Mouse (Mus musculus) limb, embryonic 15.5 days (tissue): ENCODE data around the gene Apom. TPM values are rescaled to one million over a fixed set of nuclear protein-coding genes. Genes with fewer than 3 reads are reported as not detected.
"Not testable (repeated sequence)": the region's sequence is repeated elsewhere in the genome, so short reads cannot be mapped to it uniquely, and the experiment has no call there.

Experiments
- ATAC-seq: fragments of 200-750 bp; cut with Nextera tagmentation; 2 replicates; pipeline ENCODE4 v1.8.0; 2017; ENCODE audit warnings: low read depth, moderate TSS enrichment; ENCODE audit not compliant: insufficient number of reproducible peaks, low FRiP score, low TSS enrichment
- H3K27ac ChIP-seq: fragments of 300-500 bp; sonication (generic); 2 replicates; pipeline ENCODE4 v1.5.1; 2015; ENCODE audit warnings: moderate library complexity, mild to moderate bottlenecking, inconsistent platforms
- H3K27me3 ChIP-seq: fragments of 300-500 bp; sonication (generic); 2 replicates; pipeline ENCODE4 v1.6.1; 2015; ENCODE audit warnings: inconsistent platforms
- H3K36me3 ChIP-seq: fragments of 300-500 bp; sonication (generic); 2 replicates; pipeline ENCODE4 v1.6.1; 2015; ENCODE audit warnings: inconsistent platforms
- H3K4me1 ChIP-seq: fragments of 300-500 bp; sonication (generic); 2 replicates; pipeline ENCODE4 v1.6.1; 2015; ENCODE audit warnings: inconsistent platforms
- H3K4me2 ChIP-seq: fragments of 300-500 bp; sonication (generic); 2 replicates; pipeline ENCODE4 v1.6.1; 2015; ENCODE audit warnings: mild to moderate bottlenecking, inconsistent platforms
- H3K4me3 ChIP-seq: fragments of 300-500 bp; sonication (generic); 2 replicates; pipeline ENCODE4 v1.5.1; 2015; ENCODE audit warnings: mild to moderate bottlenecking, inconsistent platforms
- H3K9ac ChIP-seq: fragments of 300-500 bp; sonication (generic); 2 replicates; pipeline ENCODE4 v1.6.1; 2015; ENCODE audit warnings: inconsistent platforms
- H3K9me3 ChIP-seq: fragments of 300-500 bp; sonication (generic); 2 replicates; pipeline ENCODE4 v1.6.1; 2016; ENCODE audit warnings: inconsistent platforms
- WGBS: fragments of 180-500 bp; shearing (Covaris S2); methylation state at CpG from one replicate; pipeline ENCODE4 v1.1.7; 2015; 5-methylcytosine and 5-hydroxymethylcytosine counted together
- polyA plus RNA-seq: library from polyadenylated mRNA; unstranded; fragments of >200 nt; fragmentation: Nextera tagmentation; extraction: Ambion mirVana; gene quantifications from 2 replicates; pipeline ENCODE4 v1.2.1, GENCODE M21; 2015

Gene Apom
- polyA plus RNA-seq, 1 experiment from 2014 or later, result 2.0 TPM

DNA sequence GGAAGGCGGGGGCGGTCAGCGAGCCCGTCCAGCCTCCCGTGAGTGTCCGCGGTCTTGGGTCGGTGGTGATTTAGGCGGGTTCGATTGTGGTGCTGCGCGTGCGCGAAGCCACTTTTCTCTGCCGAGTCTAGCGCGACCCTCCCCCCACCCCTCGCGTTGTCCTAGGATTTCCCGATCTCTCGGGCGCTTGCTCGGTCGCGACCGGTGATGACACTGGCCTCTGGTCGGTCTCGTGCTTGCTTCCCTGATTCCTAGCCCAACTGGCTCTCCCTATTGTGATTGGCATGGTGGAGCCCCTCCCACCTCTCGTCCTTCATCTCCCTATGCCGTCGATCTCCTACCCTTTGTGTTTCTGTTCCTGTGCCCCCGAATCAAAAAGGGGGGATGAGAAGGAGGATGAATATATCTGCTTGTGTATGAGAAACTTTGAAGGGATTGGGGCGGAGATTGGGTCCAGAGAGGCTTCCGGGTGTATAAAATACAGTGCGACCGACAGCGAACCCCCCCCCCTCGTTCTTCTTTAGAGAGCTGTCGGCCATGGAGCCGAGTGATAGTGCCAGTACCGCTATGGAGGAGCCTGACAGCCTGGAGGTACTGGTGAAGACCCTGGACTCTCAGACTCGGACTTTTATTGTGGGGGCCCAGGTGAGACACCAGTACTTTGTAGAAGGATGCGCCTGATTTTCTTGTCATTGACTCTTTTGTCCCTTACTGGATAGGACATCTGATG is 3.9 kb upstream of the Apom start:
- Histone ChIP-seq H3K36me3 (peaks cover 26% of the 10 kb centered on the region), H3K4me3 (peak overlapping the region; percentile 75), H3K4me2 (peak overlapping the region; percentile 75), H3K9me3 (no peaks in the 10 kb centered on the region), H3K27ac (peak overlapping the region; percentile 97), H3K4me1 (peaks cover 14% of the 10 kb centered on the region), H3K27me3 (no peaks in the 10 kb centered on the region), H3K9ac (peak overlapping the region; percentile 50)
- peak; percentile 38 for ATAC-seq
- WGBS, result under 1% methylated on average over 43 of the region's 43 CpGs

DNA sequence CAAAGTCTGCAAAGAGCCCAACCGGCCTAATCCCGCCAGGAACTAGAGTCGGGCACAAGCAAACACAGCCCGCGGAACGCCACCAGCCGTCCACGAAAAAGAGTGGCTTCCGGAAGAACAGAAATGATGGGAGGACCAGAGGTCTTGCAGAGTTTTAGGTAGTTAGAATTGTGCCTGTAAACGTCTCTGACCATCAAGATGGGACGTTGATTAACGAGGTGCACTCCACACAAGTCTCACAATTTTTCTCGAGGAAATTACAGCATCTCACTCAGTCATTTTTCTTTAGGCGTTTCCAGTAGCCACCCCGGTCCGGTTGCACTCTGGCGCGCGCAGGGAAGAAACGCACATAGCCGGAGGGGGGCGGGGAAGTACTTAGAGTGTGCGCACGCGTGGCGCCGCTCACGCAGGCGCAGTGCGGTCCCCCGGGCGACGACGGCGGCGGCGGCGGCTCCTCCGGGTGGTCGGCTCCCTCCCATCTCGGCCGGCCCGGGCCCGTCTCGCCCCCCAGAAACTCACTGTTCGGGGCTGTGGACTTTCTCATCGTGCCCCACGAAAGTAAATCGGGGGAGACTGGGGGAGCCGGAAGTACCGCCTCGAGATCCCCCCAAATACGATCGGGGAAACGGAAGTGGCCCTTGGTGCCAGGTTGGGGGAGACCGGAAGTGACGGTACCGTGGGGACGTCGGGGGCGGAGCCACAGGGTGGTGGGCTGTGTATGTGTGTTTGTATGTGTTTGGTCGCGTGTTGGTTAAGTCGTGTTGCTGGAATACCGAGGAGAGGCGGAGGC is 3.1 kb upstream of the Apom start, which contains the start of gene Bag6:
TSS of gene Bag6 (plus strand) at position 378 of the 790 bp plus-strand sequence.
- Histone ChIP-seq H3K27me3 (no peaks in the 10 kb centered on the region), H3K4me2 (peak within 1 kb of the TSS; percentile 75), H3K4me1 (peaks cover 14% of the 10 kb centered on the region), H3K9me3 (no peaks in the 10 kb centered on the region), H3K36me3 (peaks cover 25% of the 10 kb centered on the region), H3K4me3 (peak within 1 kb of the TSS; percentile 75), H3K9ac (peak within 1 kb of the TSS; percentile 50), H3K27ac (peak within 1 kb of the TSS; percentile 97)
- under 1% methylated on average over 66 of the region's 66 CpGs for WGBS
- peak; percentile 94 for ATAC-seq

GRCm38 (mm10) chr17:35133517-35133916 is 1.7 kb upstream of the Apom start:
- WGBS, result 91% methylated on average over 7 of the region's 7 CpGs

GRCm38 (mm10) chr17:35132174-35132560 is 317 bp upstream of the Apom start:
- Histone ChIP-seq H3K36me3 (peaks cover 19% of the 10 kb centered on the region), H3K27me3 (no peaks in the 10 kb centered on the region), H3K4me1 (peaks cover 23% of the 10 kb centered on the region), H3K9me3 (no peaks in the 10 kb centered on the region), H3K4me2 (no peak overlapping the region), H3K9ac (no peak overlapping the region), H3K27ac (no peak overlapping the region), H3K4me3 (no peak overlapping the region)
- no peak for ATAC-seq
- 79% methylated on average over 3 of the region's 3 CpGs for WGBS

More at GRCm38 (mm10) chr17:35133517-35133916, 1.7 kb upstream of the Apom start:
- H3K27ac ChIP-seq, result no peak overlapping the region
- no peak for ATAC-seq
- peaks cover 17% of the 10 kb centered on the region for H3K4me1 ChIP-seq
- H3K4me2 ChIP-seq, result no peak overlapping the region
- H3K9ac ChIP-seq, result no peak overlapping the region
- H3K4me3 ChIP-seq, result no peak overlapping the region
- peaks cover 20% of the 10 kb centered on the region for H3K36me3 ChIP-seq
- H3K9me3 ChIP-seq, result no peaks in the 10 kb centered on the region
- H3K27me3 ChIP-seq, result no peaks in the 10 kb centered on the region

DNA sequence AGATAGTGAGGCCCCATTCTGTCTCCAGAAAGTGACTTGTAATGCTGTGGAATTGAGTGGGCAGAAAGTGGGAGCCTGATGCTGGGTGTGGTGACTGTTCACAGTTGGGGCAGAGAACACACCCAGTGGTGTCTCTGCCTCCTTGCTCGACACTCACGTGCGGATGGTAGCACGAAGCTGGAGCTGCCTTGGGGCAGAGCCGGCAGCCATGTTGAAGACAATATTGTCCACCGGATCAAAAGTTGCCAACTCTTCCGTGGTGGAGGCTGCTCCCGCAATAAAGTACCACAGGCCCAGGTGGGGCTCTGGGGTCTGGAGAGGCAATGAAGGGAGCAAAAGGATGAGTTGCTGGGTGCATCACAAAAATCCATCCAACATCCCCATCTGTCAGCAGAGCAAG is 812 bp downstream of the Apom start:
- ATAC-seq, result no peak
- Histone ChIP-seq H3K9ac (no peak overlapping the region), H3K9me3 (no peaks in the 10 kb centered on the region), H3K4me3 (no peak overlapping the region), H3K4me2 (no peak overlapping the region), H3K36me3 (peaks cover 19% of the 10 kb centered on the region), H3K4me1 (peaks cover 22% of the 10 kb centered on the region), H3K27ac (no peak overlapping the region), H3K27me3 (no peaks in the 10 kb centered on the region)
- 85% methylated on average over 8 of the region's 8 CpGs for WGBS

DNA sequence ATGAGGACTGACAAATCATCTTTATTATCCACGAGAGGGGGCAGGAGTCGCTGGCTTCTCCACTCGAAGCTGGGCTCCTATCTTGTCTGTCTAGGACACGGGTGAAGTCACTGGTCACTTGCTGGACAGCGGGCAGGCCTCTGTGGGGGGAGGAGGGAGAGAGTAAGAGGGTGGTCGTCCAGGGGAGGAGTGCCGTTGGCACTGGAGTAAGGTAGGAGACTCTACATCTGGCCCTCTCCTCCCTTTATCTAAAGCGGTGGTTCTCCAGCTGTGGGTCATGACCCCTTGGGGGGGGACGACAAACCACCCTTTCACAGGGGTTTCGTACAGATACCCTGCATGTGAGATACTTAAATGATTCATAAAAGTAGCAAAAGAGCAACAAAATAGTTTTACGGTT is 2.9 kb downstream of the Apom start:
- peaks cover 26% of the 10 kb centered on the region for H3K36me3 ChIP-seq
- no peak overlapping the region for H3K9ac ChIP-seq
- no peak overlapping the region for H3K4me2 ChIP-seq
- no peak overlapping the region for H3K4me3 ChIP-seq
- H3K9me3 ChIP-seq, result no peaks in the 10 kb centered on the region
- 68% methylated on average over 11 of the region's 11 CpGs for WGBS
- no peaks in the 10 kb centered on the region for H3K27me3 ChIP-seq
- ATAC-seq, result no peak
- no peak overlapping the region for H3K27ac ChIP-seq
- peaks cover 33% of the 10 kb centered on the region for H3K4me1 ChIP-seq

DNA sequence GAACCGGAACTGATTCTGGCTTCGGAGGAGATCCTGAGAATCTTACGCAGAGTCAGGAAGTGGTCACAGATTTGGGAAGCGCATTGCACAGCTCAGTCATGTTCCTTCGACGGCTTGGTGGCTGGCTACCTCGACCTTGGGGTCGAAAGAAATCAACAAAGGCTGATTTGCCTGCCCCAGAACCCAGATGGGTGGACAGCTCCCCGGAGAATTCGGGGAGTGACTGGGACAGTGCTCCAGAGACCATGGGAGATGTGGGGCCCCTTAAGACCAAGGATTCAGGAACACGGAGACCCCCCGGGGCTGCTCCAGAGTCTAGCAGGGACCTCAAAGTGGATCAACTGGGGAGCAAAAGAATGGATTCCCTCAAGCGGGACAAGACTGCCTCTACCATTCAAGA is 4.8 kb downstream of the Apom start:
- no peaks in the 10 kb centered on the region for H3K27me3 ChIP-seq
- H3K27ac ChIP-seq, result peak overlapping the region; percentile 90; the same call in 1 of the 2 replicates
- no peak for ATAC-seq
- H3K4me2 ChIP-seq, result peak overlapping the region; percentile 65
- peak overlapping the region; percentile 76; the same call in 1 of the 2 replicates for H3K9ac ChIP-seq
- peak overlapping the region; percentile 67 for H3K4me3 ChIP-seq
- no peaks in the 10 kb centered on the region for H3K9me3 ChIP-seq
- H3K4me1 ChIP-seq, result peaks cover 37% of the 10 kb centered on the region
- H3K36me3 ChIP-seq, result peaks cover 32% of the 10 kb centered on the region
- WGBS, result 70% methylated on average over 13 of the region's 13 CpGs

DNA sequence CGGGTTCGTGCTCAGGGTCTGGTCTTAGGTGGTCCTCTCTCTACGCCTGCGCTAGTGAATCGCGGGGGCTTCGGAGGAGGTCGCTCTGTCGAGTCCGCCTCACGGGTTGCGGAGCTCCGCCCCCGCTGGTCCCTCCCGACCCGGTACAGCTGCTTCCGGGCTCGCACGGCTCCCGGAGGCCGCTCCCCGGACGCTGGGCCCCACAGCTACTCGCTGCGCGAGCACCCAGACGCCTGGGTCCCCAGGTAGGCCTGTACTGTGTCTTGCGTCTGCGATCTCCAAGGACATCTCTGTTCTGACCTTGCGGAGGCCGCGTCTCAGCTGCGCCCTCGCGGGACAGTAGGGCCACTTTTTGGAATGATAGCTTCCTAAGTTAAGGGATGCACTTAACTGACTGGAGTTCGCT is 5.6 kb downstream of the Apom start, which contains the start of gene D17H6S53E:
TSS of gene D17H6S53E (plus strand) at position 168 of the 406 bp plus-strand sequence.
- no peaks in the 10 kb centered on the region for H3K27me3 ChIP-seq
- peaks cover 32% of the 10 kb centered on the region for H3K36me3 ChIP-seq
- WGBS, result under 1% methylated on average over 36 of the region's 36 CpGs
- H3K9ac ChIP-seq, result peak within 1 kb of the TSS; percentile 76
- H3K4me1 ChIP-seq, result peaks cover 41% of the 10 kb centered on the region
- H3K4me2 ChIP-seq, result peak within 1 kb of the TSS; percentile 65
- peak within 1 kb of the TSS; percentile 90 for H3K27ac ChIP-seq
- peak; percentile 71 for ATAC-seq
- peak within 1 kb of the TSS; percentile 67 for H3K4me3 ChIP-seq
- H3K9me3 ChIP-seq, result no peaks in the 10 kb centered on the region

GRCm38 (mm10) chr17:35125578-35125977 is 6.3 kb downstream of the Apom start:
- Histone ChIP-seq H3K9ac (0 out of 2 replicates have a peak overlapping the region, but pooled peaks have one; percentile 76), H3K4me1 (peaks cover 42% of the 10 kb centered on the region), H3K27me3 (no peaks in the 10 kb centered on the region), H3K9me3 (no peaks in the 10 kb centered on the region), H3K4me3 (peak overlapping the region; percentile 67), H3K36me3 (peaks cover 32% of the 10 kb centered on the region), H3K27ac (peak overlapping the region; percentile 90), H3K4me2 (peak overlapping the region; percentile 65)
- ATAC-seq, result no peak
- 26% methylated on average over 6 of the region's 6 CpGs for WGBS

DNA sequence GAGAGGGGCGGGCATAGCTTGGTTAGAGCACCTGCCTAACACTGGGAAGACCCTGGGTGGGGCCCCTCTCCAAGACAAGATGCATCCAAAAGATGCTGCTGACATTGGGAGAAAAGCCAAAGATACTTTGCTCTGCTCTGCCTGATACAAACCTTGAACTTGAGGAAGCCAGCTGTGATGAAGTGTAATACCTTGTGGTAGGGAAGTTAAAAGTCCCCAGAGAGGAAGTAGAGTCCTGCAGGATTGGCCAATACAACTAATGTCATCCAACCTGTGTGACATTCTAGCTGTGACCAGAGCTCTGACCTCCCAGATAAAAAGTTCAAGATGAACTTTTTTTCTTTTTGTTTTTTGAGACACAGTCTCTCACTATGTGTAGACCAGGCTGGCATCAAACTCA is 6.8 kb downstream of the Apom start:
- 93% methylated on average over 1 of the region's 1 CpGs for WGBS
- ATAC-seq, result no peak
- Histone ChIP-seq H3K27me3 (no peaks in the 10 kb centered on the region), H3K36me3 (peaks cover 27% of the 10 kb centered on the region), H3K9ac (no peak overlapping the region), H3K4me2 (peak overlapping the region; percentile 65), H3K27ac (peak overlapping the region; percentile 90; the same call in 1 of the 2 replicates), H3K4me3 (no peak overlapping the region), H3K4me1 (peaks cover 47% of the 10 kb centered on the region), H3K9me3 (no peaks in the 10 kb centered on the region)

DNA sequence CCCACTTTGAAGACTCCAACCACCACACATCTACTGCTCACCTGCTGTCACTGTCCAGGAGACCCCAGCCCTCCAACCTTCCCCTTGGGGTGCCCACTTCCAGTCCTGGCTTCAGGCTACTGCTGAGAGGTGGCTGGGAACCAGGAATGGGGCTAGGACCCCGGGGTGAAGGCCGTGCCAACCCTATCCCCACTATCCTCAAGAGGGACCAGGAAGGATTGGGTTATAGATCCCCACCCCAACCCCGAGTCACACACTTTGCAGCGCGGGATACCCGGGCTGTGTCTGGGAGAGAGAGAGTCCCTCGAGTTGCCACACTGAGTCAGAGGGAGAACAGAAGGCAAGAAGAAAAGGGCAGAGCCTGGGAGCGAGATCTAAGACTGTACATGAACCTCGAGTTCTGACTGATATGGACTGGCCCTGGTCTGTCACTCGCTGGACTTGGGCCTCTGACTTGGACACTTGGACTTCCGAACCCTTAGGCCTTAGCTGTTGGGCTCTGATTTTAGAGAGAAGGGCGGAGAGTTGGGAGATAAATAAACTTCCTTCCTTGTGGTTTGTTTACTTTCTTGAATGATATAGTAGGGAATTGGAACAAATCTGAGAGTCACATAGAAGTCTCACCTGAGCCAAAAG is 7.5 kb downstream of the Apom start:
- Histone ChIP-seq H3K36me3 (peaks cover 26% of the 10 kb centered on the region), H3K4me1 (peaks cover 52% of the 10 kb centered on the region)
- not testable (repeated sequence) for H3K27me3 ChIP-seq, H3K9ac ChIP-seq, ATAC-seq, H3K27ac ChIP-seq, H3K4me3 ChIP-seq, H3K9me3 ChIP-seq, H3K4me2 ChIP-seq
- 94% methylated on average over 12 of the region's 12 CpGs for WGBS
